Mouse (Mus musculus): Measurements from ENCODE around the gene Ccdc121.
"Not testable (repeated sequence)": the region's sequence is repeated elsewhere in the genome, so short reads cannot be mapped to it uniquely, and the experiment has no call there.

GRCm38 (mm10) chr1:181510855-181511254 lies 396 bp downstream of the Ccdc121 start:
- not testable (repeated sequence) for TF ChIP-seq CTCF (IDR thresholded peaks at IDR 0.05; ENCODE audit: borderline replicate concordance, insufficient read depth, low read depth, low read length); POLR2A (IDR thresholded peaks at IDR 0.05; ENCODE audit: borderline replicate concordance, insufficient read depth, low read length)

Measured in cerebellum, adult 2 months (tissue).